In the genomic region with DNA sequence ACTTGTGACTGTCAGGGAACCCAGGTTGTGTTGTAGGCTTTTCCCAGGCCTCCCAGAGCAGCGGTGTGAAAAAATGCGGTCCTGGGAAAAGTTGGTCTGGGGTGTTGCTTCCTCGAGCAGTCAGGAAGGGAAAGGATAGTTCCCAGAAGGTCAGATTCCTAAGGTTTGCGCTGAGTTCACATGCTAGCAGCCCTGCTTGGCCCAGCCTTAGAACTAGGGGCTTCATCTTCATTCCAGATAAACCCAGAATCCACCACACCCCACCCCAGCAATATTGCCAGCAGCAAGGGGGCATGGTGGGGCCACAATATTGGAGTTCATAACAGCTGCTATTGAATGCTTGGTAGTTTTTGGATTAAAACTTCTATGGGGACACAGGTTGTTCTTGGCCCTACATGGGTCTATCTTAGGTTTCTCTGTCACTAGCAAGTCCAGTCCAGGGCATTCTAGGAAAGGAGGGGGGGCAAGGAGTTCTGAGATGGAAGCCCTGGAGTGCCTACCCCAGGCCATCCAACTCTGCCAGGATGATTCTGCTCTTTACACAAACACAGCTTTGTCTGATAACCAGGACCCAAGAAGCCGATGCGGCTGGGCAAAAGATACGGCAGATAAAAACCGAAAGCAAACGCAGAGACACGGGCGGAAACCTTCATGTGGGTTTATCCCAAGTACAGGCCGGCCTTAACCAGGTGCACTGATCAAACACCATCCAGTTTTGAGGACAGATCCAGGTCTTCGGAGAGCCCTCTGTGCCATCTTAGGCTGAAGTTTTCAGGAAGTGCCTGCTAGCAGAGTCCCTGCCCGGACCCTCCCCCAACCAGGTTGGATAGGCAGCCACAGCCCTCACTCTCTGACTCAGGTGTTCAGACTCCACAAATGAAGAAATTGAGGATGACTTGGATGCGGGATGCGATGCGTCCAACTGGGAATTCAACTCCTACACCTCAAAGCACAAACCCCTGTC, we compare ENCODE assay signal across 11 mouse cellular contexts. TPM values are rescaled to one million over a fixed set of nuclear protein-coding genes. Genes with fewer than 3 reads are reported as not detected.
DNase-seq lines count a peak whose midpoint lies in the region; ATAC-seq and TF ChIP-seq lines count a peak whose summit lies in the region.
"Had no signal": no experiment of that assay in that cellular context is flagged by ENCODE, and none has a peak within 500 bp of the region (broad histone marks: within the 10 kb centered on the region; RNA-seq: fewer than 3 reads in every experiment).

No protein-coding gene starts in this region.

- TF ChIP-seq POLR2A in embryonic fibroblast, embryonic 13.5 days (IDR thresholded peaks at IDR 0.05; ENCODE audit: low read depth, low read length) = no peak

- no peak overlapping the region for H3K9ac ChIP-seq in forebrain, embryonic 15.5 days (replicated peaks)
- H3K9ac ChIP-seq in kidney, embryonic 15.5 days = peak overlapping the region; percentile 93

- no peaks in the 10 kb centered on the region for H3K36me3 ChIP-seq in forebrain, embryonic 10.5 days (replicated peaks)
- H3K36me3 ChIP-seq in forebrain, embryonic 15.5 days = no peaks in the 10 kb centered on the region
- peaks cover 19% of the 10 kb centered on the region for H3K36me3 ChIP-seq in kidney, embryonic 15.5 days

- no peaks in the 10 kb centered on the region for H3K9me3 ChIP-seq in forebrain, embryonic 10.5 days
- no peaks in the 10 kb centered on the region for H3K9me3 ChIP-seq in forebrain, embryonic 15.5 days
- no peaks in the 10 kb centered on the region for H3K9me3 ChIP-seq in kidney, embryonic 15.5 days (replicated peaks)

- H3K27ac ChIP-seq in forebrain, embryonic 10.5 days = no peak overlapping the region
- no peak overlapping the region for H3K27ac ChIP-seq in forebrain, embryonic 15.5 days (replicated peaks)
- peak overlapping the region; percentile 98 for H3K27ac ChIP-seq in kidney, embryonic 15.5 days
- H3K27ac ChIP-seq in embryonic fibroblast, embryonic 13.5 days (ENCODE audit: insufficient read depth, low read length) = peak overlapping the region; percentile 53

- 5% methylated on average over 17 of the region's 17 CpGs for WGBS in forebrain, embryonic 10.5 days
- WGBS in forebrain, embryonic 15.5 days = 5% methylated on average over 17 of the region's 17 CpGs
- 16% methylated on average over 17 of the region's 17 CpGs for WGBS in kidney, embryonic 15.5 days

- TF ChIP-seq CTCF in embryonic fibroblast, embryonic 13.5 days (IDR thresholded peaks at IDR 0.05; ENCODE audit: borderline replicate concordance, insufficient read depth, low read length) = no peak

- no peak for ATAC-seq in forebrain, embryonic 15.5 days (replicated peaks)
- ATAC-seq in kidney, embryonic 15.5 days (replicated peaks; ENCODE audit: low FRiP score) = no peak
- ATAC-seq: Patski had no signal

- H3K4me3 ChIP-seq in forebrain, embryonic 10.5 days = peak overlapping the region; percentile 58
- no peak overlapping the region for H3K4me3 ChIP-seq in forebrain, embryonic 15.5 days
- peak overlapping the region; percentile 88 for H3K4me3 ChIP-seq in kidney, embryonic 15.5 days (replicated peaks)
- peak overlapping the region; percentile 83 for H3K4me3 ChIP-seq in embryonic fibroblast, embryonic 13.5 days (ENCODE audit: insufficient read depth, low read length)

- DNase-seq in forebrain, embryonic 10.5 days (ENCODE audit: extremely low spot score, low spot score) = no peak
- DNase-seq in kidney, postnatal 36 days = no peak
- DNase-seq in neural tube, embryonic 10.5 days (ENCODE audit: extremely low spot score, low spot score) = peak; percentile 41
- DNase-seq in adipocyte (ENCODE audit: low spot score) = no peak
- no peak for DNase-seq in adrenal gland, adult 2 months
- DNase-seq: lung, postnatal 14 days had no signal

- H3K4me2 ChIP-seq in forebrain, embryonic 15.5 days (replicated peaks) = no peak overlapping the region
- peak overlapping the region; percentile 82 for H3K4me2 ChIP-seq in kidney, embryonic 15.5 days

- peaks cover 100% of the 10 kb centered on the region for H3K27me3 ChIP-seq in forebrain, embryonic 10.5 days (ENCODE audit: poor library complexity, severe bottlenecking)
- peaks cover 98% of the 10 kb centered on the region for H3K27me3 ChIP-seq in forebrain, embryonic 15.5 days
- H3K27me3 ChIP-seq in kidney, embryonic 15.5 days = peaks cover 68% of the 10 kb centered on the region
- H3K27me3 ChIP-seq: Patski had no signal

- H3K4me1 ChIP-seq in forebrain, embryonic 10.5 days = peaks cover 49% of the 10 kb centered on the region
- H3K4me1 ChIP-seq in forebrain, embryonic 15.5 days = peaks cover 22% of the 10 kb centered on the region
- H3K4me1 ChIP-seq in kidney, embryonic 15.5 days = peaks cover 72% of the 10 kb centered on the region
- H3K4me1 ChIP-seq in embryonic fibroblast, embryonic 13.5 days (ENCODE audit: control insufficient read depth, insufficient read depth, low read length) = peaks cover 3% of the 10 kb centered on the region

RNA-seq across cellular contexts. Expression of a gene that starts 4.8 kb away (rescaled TPM):
- polyA plus RNA-seq in forebrain, embryonic 10.5 days (2016; fragmentation: Nextera tagmentation; extraction: Ambion mirVana) = 4.6 and 6.1 TPM in 2 replicates
- polyA plus RNA-seq in forebrain, embryonic 15.5 days (2015; fragmentation: Nextera tagmentation; extraction: Ambion mirVana) = 1.6 and 2.0 TPM in 2 replicates
- 40.8 and 42.3 TPM in 2 replicates for polyA plus RNA-seq in kidney, embryonic 15.5 days (2015; fragmentation: Nextera tagmentation; extraction: Ambion mirVana)
- polyA plus RNA-seq in embryonic fibroblast, embryonic 13.5 days (2011; ENCODE audit: insufficient read length, low read depth, missing spikeins) = 14.6 and 18.1 TPM in 2 replicates
- 1 to 10 TPM; 3.3 to 6.3 TPM for total RNA-seq in adrenal gland, adult 2 months (2021)
- polyA plus RNA-seq in adrenal gland, adult 2 months (2012; rRNA removed) = 14.4 and 15.2 TPM in 2 replicates
- total RNA-seq: neutrophil, adult 5-6 weeks had no signal

RNA-seq across cellular contexts. Expression of a gene that starts 7.0 kb away (rescaled TPM):
- 0.76 and 0.79 TPM in 2 replicates for polyA plus RNA-seq in forebrain, embryonic 10.5 days (2016; fragmentation: Nextera tagmentation; extraction: Ambion mirVana)
- polyA plus RNA-seq in forebrain, embryonic 15.5 days (2015; fragmentation: Nextera tagmentation; extraction: Ambion mirVana) = 0.10 and 0.18 TPM in 2 replicates
- 6.7 and 6.9 TPM in 2 replicates for polyA plus RNA-seq in kidney, embryonic 15.5 days (2015; fragmentation: Nextera tagmentation; extraction: Ambion mirVana)
- polyA plus RNA-seq in embryonic fibroblast, embryonic 13.5 days (2011; ENCODE audit: insufficient read length, low read depth, missing spikeins) = 1.1 and 2.0 TPM in 2 replicates
- total RNA-seq in adrenal gland, adult 2 months (2021) = under 1 TPM; 0.09 to 0.38 TPM
- 0.62 and 0.66 TPM in 2 replicates for polyA plus RNA-seq in adrenal gland, adult 2 months (2012; rRNA removed)
- total RNA-seq: neutrophil, adult 5-6 weeks had no signal

RNA-seq across cellular contexts. Expression of a gene that starts 12.5 kb away (rescaled TPM):
- 69.1 and 69.5 TPM in 2 replicates for polyA plus RNA-seq in forebrain, embryonic 10.5 days (2016; fragmentation: Nextera tagmentation; extraction: Ambion mirVana)
- polyA plus RNA-seq in forebrain, embryonic 15.5 days (2015; fragmentation: Nextera tagmentation; extraction: Ambion mirVana) = 49.8 and 55.4 TPM in 2 replicates
- 65.5 and 67.1 TPM in 2 replicates for polyA plus RNA-seq in kidney, embryonic 15.5 days (2015; fragmentation: Nextera tagmentation; extraction: Ambion mirVana)
- polyA plus RNA-seq in embryonic fibroblast, embryonic 13.5 days (2011; ENCODE audit: insufficient read length, low read depth, missing spikeins) = 58.3 and 63.3 TPM in 2 replicates
- 10 to 100 TPM; 31.8 to 35.6 TPM for total RNA-seq in adrenal gland, adult 2 months (2021)
- 62.7 and 65.6 TPM in 2 replicates for polyA plus RNA-seq in adrenal gland, adult 2 months (2012; rRNA removed)

RNA-seq across cellular contexts. Expression of a gene that starts 36.6 kb away (rescaled TPM):
- 2.5 and 2.9 TPM in 2 replicates for polyA plus RNA-seq in forebrain, embryonic 10.5 days (2016; fragmentation: Nextera tagmentation; extraction: Ambion mirVana)
- polyA plus RNA-seq in forebrain, embryonic 15.5 days (2015; fragmentation: Nextera tagmentation; extraction: Ambion mirVana) = 0.54 and 0.87 TPM in 2 replicates
- 1.6 and 5.2 TPM in 2 replicates for polyA plus RNA-seq in kidney, embryonic 15.5 days (2015; fragmentation: Nextera tagmentation; extraction: Ambion mirVana)
- 6.9 TPM in 2 replicates for polyA plus RNA-seq in embryonic fibroblast, embryonic 13.5 days (2011; ENCODE audit: insufficient read length, low read depth, missing spikeins)
- under 1 TPM; 0.52 to 0.73 TPM for total RNA-seq in adrenal gland, adult 2 months (2021)
- polyA plus RNA-seq in adrenal gland, adult 2 months (2012; rRNA removed) = 0.92 and 2.3 TPM in 2 replicates
- total RNA-seq: neutrophil, adult 5-6 weeks had no signal

Comparison
In these comparisons a context has a peak if more than half of its experiments do, and no peak if none do; other contexts are left out.
1. H3K27ac ChIP-seq: peak in kidney, embryonic 15.5 days (single experiment) and embryonic fibroblast, embryonic 13.5 days (single experiment); none in forebrain, embryonic 10.5 days (single experiment) and forebrain, embryonic 15.5 days (single experiment).